Mouse (Mus musculus) kidney, adult 2 months (tissue): ENCODE data around the gene Mms19. TPM values are rescaled to one million over a fixed set of nuclear protein-coding genes. Genes with fewer than 3 reads are reported as not detected.
A peak's percentile ranks its signal among the peaks of the same experiment; 100 is the strongest.

Source experiments
- DNase-seq: peaks from one replicate; pipeline ENCODE4 v3.0.0; 2021
- H3K27ac ChIP-seq: fragments of 200-500 bp; 2 replicates; pipeline ENCODE4 v1.5.1; 2012; ENCODE audit warnings: low read depth, low read length, control low read depth, inconsistent platforms; ENCODE audit not compliant: insufficient read depth
- H3K27me3 ChIP-seq: fragments of 200-500 bp; replicated peaks from 2 replicates; pipeline ENCODE4 v1.6.1; 2012; ENCODE audit warnings: mild to moderate bottlenecking, moderate library complexity, low read length, inconsistent platforms; ENCODE audit not compliant: control insufficient read depth, insufficient read depth
- H3K36me3 ChIP-seq: fragments of 200-500 bp; 2 replicates; pipeline ENCODE4 v1.6.1; 2012; ENCODE audit warnings: mild to moderate bottlenecking, moderate library complexity, low read length, inconsistent platforms; ENCODE audit not compliant: control insufficient read depth, insufficient read depth
- H3K4me1 ChIP-seq: fragments of 200-500 bp; 2 replicates; pipeline ENCODE4 v1.6.1; 2011; ENCODE audit warnings: low read length; ENCODE audit not compliant: control insufficient read depth, insufficient read depth
- H3K4me3 ChIP-seq: fragments of 200-500 bp; 2 replicates; pipeline ENCODE4 v1.5.1; 2011; ENCODE audit warnings: mild to moderate bottlenecking, low read depth, low read length, control low read depth; ENCODE audit not compliant: insufficient read depth
- CTCF ChIP-seq: fragments of 200-500 bp; conservative IDR thresholded peaks from 2 replicates; pipeline ENCODE4 v1.5.1; 2011; ENCODE audit warnings: low read depth, mild to moderate bottlenecking, control low read depth, low read length, moderate library complexity, mixed read lengths; ENCODE audit not compliant: insufficient read depth, insufficient read length
- POLR2A ChIP-seq: fragments of 200-500 bp; IDR thresholded peaks from one replicate; pipeline ENCODE4 v1.6.1; 2011; ENCODE audit warnings: low read depth, low read length, control low read depth
- WGBS: fragments of 180-500 bp; shearing (Covaris S2); methylation state at CpG from one replicate; pipeline ENCODE4 v1.1.7; 2018; 5-methylcytosine and 5-hydroxymethylcytosine counted together
- polyA plus RNA-seq: library from polyadenylated mRNA; depleted of rRNA; stranded (reverse); fragments of >200 nt; gene quantifications from 2 replicates; pipeline ENCODE4 v1.2.3, GENCODE M21; 2012

Mms19 gene
- polyA plus RNA-seq, 1 experiment: 56.1 TPM

DNA sequence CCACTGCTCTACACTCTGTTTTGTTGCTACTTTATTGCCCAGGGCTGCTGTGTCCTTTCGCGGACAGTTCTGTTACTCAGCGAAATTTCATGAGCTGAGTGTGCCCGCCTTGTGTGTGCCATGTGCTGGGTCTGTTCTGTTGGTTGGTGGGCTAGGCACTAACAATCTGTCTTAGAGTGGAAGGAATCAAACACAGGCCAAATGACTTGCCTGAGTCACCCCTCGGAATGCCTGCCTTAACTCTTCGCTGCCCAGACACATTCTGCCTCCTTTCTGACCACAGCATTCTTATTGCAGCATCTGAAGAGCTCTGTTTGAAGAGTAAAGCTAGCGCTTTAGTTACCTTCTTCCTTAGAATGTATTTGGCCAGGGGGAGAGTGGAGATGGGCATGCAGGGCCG, 25.6 kb upstream of the Mms19 start:
- peaks cover 12% of the 10 kb centered on the region for H3K4me1 ChIP-seq
- H3K36me3 ChIP-seq: no peaks in the 10 kb centered on the region
- H3K4me3 ChIP-seq: no peak overlapping the region
- TF ChIP-seq CTCF (no peak), POLR2A (no peak)
- H3K27ac ChIP-seq: no peak overlapping the region
- no peaks in the 10 kb centered on the region for H3K27me3 ChIP-seq
- DNase-seq: no peak
- 76% methylated on average over 8 of the region's 8 CpGs for WGBS

DNA sequence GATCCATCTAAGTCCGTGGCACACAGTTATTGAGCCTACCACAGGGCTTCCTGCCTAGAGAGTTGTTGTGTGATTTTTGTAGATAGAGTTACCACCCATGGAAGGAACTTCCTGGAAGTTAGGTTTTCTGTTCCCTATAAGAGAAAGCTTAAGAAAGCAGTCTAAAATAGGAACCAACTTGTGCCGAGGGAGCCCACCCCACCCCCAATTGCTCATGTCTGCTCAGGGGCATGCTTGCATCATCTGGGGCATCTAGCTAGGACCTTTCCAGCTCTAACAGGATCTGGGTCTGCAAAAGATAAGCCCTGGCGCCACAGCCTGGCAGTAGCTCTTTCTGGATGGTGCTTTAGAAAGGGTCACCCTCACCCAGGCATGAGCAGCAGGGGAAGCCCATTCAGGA, 24.7 kb upstream of the Mms19 start:
- no peak overlapping the region for H3K4me3 ChIP-seq
- no peak overlapping the region for H3K27ac ChIP-seq
- H3K4me1 ChIP-seq: peaks cover 12% of the 10 kb centered on the region
- WGBS: 40% methylated on average over 3 of the region's 3 CpGs
- no peaks in the 10 kb centered on the region for H3K27me3 ChIP-seq
- H3K36me3 ChIP-seq: no peaks in the 10 kb centered on the region
- TF ChIP-seq CTCF (no peak), POLR2A (no peak)
- DNase-seq: no peak

DNA sequence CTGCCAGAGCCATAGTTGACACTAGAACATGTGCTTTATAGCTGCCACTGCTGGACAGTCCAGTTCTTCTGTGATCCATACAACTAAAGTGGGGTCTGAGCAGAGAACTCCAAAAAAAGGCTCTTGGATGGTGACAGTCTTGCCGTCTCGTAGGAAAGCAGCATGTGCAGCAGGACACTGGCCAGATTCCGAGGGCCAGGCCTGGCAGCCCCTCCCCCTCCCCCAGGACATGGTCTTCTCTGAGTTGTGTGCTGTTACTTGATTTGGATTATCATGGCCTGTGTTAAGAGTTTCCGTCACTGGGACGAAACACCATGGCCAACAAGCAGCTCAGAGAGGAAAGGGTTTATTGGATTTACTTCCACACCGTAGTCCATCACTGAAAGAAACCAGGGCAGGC, 23.3 kb upstream of the Mms19 start:
- H3K27ac ChIP-seq: no peak overlapping the region
- 75% methylated on average over 6 of the region's 6 CpGs for WGBS
- peaks cover 20% of the 10 kb centered on the region for H3K4me1 ChIP-seq
- DNase-seq: no peak
- no peaks in the 10 kb centered on the region for H3K36me3 ChIP-seq
- no peaks in the 10 kb centered on the region for H3K27me3 ChIP-seq
- TF ChIP-seq POLR2A: no peak
- TF ChIP-seq CTCF: no peak
- no peak overlapping the region for H3K4me3 ChIP-seq

DNA sequence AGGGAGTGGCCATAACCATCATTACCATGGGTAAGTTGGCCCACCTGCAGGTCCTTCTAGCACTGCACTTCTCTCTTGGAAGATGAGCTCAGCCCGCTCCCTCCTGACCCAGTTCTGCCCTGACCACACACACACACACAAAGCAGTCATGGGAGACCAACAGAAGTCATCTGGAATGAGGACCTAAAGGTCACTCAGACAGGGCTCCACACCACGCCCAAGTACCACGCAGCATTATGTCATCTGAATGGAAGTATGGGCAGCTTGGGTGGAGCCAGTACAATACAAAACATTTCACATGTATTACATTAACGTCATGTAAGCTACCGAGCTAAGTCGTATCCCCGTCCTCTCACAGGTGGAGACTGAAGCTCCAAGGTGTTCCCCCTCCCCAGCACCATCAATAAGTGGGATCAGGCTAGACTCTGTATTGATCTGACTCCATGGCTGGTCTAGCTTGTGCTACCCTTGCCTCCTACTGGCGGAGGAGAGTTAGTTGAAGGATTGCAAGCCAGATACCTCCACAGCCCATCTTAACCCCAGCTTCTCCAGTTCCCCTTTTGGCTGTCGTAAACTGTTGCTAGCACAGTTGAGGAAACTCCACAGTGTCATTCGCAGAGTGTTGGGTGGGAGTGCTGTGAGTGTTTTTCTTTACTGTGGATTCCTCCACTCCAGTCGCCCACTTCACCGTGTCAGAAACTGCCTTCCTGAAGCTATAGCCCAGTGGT, 20.5 kb upstream of the Mms19 start:
- peaks cover 12% of the 10 kb centered on the region for H3K4me1 ChIP-seq
- WGBS: 91% methylated on average over 12 of the region's 12 CpGs

DNA sequence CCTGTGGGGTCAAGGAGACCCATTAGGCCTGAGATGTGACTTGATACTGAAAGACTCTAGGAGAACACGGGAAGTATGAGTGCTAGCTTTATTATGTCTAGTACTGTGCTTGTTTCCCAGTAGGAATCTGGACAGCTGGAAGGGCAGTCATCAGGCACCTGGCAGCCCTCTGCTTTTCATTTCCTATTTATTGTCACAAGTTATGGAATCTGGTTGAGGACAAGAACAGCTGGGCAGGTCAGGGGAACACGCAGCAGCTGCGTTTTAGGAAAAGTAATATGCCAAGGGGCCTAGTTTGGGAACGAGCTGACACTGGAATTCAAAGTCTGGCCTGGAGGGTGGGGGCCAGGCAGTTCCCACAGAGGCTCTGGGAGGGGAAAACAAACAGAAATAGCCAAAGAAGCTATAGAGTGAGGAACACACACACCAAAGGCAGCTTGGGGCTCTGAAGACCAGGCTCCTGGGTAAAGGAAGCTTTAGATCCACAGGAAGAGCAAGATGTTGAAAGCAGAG, 19.5 kb upstream of the Mms19 start:
- 27% methylated on average over 4 of the region's 4 CpGs for WGBS
- H3K27me3 ChIP-seq: no peaks in the 10 kb centered on the region
- H3K4me3 ChIP-seq: no peak overlapping the region
- peak overlapping the region; percentile 40; the same call in 1 of the 2 replicates for H3K27ac ChIP-seq
- peaks cover 12% of the 10 kb centered on the region for H3K4me1 ChIP-seq
- TF ChIP-seq CTCF (no peak), POLR2A (no peak)
- H3K36me3 ChIP-seq: no peaks in the 10 kb centered on the region
- DNase-seq: no peak

More for the DNA sequence above, 20.5 kb upstream of the Mms19 start:
- DNase-seq: no peak
- TF ChIP-seq CTCF (no peak), POLR2A (no peak)
- Histone ChIP-seq H3K4me3 (no peak overlapping the region), H3K27ac (no peak overlapping the region), H3K36me3 (no peaks in the 10 kb centered on the region), H3K27me3 (no peaks in the 10 kb centered on the region)

DNA sequence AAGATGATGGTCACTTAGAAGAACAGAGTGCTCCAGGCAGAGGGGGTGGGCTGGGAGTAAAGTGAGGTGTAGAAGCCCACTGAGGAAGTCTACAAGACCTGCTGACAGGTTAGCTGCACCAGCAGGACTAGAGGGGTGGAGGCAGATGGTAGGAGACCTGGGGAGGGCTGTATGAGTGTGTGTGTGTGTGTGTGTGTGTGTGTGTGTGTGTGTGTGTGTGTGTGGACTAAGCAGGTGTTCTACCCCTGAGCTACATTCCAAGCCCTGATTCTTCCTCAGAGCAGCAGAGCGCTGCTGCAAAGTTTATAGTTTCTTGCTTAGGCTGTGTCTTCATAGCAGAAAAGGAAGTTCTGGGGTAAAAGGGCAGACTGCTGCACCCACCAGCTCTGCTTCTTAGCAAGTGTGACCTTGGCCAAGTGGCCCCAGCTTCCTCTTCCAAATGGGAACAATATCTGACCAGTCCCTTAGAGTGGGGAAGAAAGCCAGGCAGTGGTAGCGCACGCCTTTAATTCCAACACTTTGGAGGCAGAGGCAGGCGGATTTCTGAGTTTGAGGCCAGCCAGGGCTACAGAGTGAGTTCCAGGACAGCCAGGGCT, 18.8 kb upstream of the Mms19 start:
- Histone ChIP-seq H3K4me3 (no peak overlapping the region), H3K36me3 (no peaks in the 10 kb centered on the region), H3K4me1 (peaks cover 13% of the 10 kb centered on the region; the same call in 1 of the 2 replicates), H3K27ac (no peak overlapping the region), H3K27me3 (no peaks in the 10 kb centered on the region)
- no peak for TF ChIP-seq CTCF
- no peak for TF ChIP-seq POLR2A
- 74% methylated on average over 4 of the region's 4 CpGs for WGBS
- peak; percentile 38 for DNase-seq
